Mouse (Mus musculus): ENCODE data around the gene Mdga2.

Gene Mdga2

GRCm38 (mm10) chr12:67056621-67057020 lies 165.7 kb downstream of the Mdga2 start:
- no peak for DNase-seq (ENCODE audit: low spot score in 2 of 2)

DNA sequence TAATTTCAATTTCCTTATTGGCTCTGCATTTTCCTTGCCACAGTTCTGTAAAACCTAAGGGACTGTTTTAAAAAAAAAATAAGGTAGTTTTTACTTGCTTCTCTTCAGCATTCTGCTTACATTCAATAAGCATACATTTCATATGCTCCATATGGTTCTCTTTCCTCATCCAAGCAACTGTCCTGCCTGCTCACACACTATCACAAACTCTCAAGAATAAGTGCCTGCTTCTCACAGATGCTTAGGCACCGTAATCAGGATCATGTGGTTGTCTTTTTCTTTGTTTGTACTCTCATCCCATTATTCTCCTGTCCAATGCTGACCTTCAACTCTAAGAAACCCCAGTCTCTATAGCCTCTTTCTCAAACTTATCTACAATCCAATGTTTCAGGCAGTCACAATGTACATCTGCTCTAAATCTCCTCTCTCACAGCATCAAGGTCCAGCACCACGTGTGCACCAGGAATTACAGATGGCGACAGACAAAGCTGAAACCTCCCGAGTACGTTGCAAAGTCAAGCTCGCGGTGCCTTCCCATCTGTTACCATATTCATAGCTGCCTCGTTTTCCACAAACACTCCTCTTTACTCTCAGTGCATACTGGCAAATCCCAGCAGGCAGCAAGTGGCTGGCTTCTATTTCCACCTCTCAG lies 177.1 kb downstream of the Mdga2 start:
- DNase-seq (ENCODE audit: low spot score in 2 of 2): no peak

GRCm38 (mm10) chr12:67041865-67042264 lies 180.5 kb downstream of the Mdga2 start:
- DNase-seq (ENCODE audit: low spot score in 2 of 2): no peak

DNA sequence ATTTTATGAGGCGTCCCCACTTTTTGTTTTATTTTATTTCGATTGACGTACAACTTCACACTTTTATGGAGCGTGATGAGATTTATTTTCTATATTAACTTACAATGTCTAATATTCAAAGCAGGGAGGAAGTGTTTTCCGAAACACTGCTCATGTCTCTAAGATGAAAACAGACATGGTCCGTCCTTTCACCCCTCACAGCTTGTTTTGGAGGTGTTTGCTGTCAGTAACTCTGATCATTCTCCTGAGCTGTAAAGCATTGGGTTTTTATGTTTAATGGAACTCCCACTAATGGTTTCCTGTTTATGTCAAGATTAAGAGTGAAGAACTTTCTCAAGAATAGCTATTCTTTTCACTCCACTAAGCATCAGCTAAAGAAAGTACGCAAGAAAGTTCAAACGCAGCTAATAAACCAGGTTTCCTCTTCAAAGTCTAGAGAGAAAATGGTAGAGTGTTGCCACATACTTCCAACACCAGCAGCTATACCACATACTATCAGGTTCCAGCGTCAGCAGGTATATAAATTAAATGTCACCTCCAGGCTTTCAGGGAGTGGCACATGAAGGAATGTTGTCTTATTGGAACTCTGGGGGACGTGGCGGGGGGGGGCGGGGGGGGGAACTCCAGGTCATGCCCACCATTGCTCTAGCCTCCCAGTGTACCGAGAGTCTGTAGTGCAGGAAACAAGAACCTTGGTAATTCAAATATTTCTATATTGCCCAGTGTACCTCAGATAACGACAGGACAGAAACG lies 186.7 kb downstream of the Mdga2 start:
- DNase-seq (ENCODE audit: low spot score in 2 of 2): no peak

- no peak for DNase-seq (ENCODE audit: low spot score in 2 of 2)
Observed at GRCm38 (mm10) chr12:67017192-67017591, 205.2 kb downstream of the Mdga2 start.

DNA sequence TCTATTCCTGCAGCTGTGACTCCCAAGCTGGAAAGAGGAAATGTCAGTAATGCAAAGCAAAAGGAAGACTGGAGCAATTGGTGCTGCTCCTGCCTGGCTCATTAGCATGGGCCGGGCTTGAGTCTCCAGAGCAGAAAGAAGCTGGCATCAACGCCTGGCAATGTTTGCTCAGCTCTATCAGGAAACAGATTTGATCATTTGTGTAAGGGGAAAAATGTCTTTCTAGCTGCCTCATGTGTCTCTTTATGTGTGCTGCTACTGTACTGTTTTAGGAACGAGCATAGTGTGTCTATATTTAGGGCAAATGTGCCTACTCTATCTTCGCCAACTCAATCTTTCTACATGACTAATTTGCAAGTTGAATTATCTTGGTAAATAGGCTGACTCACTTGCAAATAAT lies 211.0 kb downstream of the Mdga2 start:
- DNase-seq (ENCODE audit: low spot score in 2 of 2): no peak

- no peak for DNase-seq (ENCODE audit: low spot score in 2 of 2)
Observed at GRCm38 (mm10) chr12:67010318-67010717, 212.0 kb downstream of the Mdga2 start.

DNA sequence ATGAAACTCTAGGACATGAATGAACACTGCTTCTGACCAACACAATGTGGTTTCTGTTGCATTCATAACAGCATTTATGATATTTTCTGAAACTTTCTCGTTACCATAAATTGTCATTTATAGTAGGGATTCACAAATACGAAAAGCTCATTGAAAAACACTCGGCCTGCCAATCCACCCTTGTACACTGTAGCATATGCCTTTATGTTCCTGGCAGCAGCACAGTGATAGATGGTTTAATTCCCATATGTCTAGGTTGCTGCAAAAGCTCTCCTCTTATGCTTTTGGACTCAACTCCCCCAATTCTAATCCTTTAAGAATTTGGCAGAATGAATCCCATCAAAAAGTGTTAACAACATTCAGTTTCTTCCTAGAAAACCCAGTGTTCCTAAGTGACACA lies 213.2 kb downstream of the Mdga2 start:
- no peak for DNase-seq (ENCODE audit: low spot score in 2 of 2)

- DNase-seq (ENCODE audit: low spot score in 2 of 2): no peak
Observed at GRCm38 (mm10) chr12:66954129-66954528, 268.2 kb downstream of the Mdga2 start.

DNA sequence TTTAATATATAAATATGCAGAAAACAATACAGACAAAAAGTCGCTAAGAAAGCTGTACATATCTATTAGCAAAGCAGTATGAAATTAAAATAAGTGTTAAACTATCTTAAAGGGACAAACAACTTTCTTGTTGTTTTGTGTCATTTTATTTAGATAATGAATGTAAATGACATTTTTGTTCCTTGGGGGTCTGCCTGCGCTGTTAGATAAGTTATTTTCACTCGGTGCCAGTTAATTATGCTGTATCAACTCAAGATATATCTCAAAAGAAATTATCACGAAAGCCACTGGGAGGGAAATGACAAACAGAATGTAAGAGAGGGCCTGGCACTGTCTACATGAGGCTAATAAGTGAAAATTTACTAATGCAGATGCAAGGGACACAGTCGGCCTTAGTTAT lies 306.6 kb downstream of the Mdga2 start:
- DNase-seq (ENCODE audit: low spot score in 2 of 2): no peak

DNA sequence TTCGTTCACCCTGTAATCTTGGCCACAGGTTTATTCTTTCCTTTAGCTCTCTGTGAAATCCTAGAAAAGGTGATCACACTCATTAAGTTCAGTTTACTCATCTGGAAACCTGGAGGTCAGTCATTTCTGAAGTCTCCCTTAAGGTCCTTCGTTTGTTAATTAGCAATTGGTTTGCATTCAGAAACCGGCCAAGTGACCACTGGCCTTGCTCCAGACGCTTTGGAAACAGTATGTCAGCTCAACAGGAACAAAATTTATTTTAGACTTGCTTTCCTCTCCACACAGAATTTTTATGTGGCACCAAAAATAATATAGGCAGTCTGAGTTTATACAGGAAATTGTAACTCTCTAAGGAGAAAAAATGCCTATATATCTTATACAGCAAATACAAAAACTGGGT lies 323.0 kb downstream of the Mdga2 start:
- DNase-seq (ENCODE audit: low spot score in 2 of 2): no peak

DNA sequence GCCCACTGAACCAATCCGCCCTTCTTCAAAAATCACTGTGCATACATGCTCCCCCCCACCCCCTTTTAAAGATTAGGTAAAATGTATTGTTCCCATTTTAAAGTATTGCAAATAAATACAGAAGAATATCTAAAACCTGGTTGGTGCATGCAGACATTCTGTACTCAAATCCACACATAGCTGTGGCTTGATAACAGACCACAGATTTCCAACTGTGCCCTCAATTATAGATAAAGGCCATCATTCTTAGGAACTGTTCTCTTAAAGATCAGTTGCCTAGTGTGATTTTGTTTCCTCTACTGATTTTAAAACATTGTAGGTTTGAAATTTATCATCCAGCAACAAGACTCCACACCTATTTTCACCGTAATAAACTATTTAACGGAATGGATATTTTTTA lies 325.6 kb downstream of the Mdga2 start:
- no peak for DNase-seq (ENCODE audit: low spot score in 2 of 2)

GRCm38 (mm10) chr12:66890296-66890695 lies 332.1 kb downstream of the Mdga2 start:
- DNase-seq (ENCODE audit: low spot score in 2 of 2): no peak

DNA sequence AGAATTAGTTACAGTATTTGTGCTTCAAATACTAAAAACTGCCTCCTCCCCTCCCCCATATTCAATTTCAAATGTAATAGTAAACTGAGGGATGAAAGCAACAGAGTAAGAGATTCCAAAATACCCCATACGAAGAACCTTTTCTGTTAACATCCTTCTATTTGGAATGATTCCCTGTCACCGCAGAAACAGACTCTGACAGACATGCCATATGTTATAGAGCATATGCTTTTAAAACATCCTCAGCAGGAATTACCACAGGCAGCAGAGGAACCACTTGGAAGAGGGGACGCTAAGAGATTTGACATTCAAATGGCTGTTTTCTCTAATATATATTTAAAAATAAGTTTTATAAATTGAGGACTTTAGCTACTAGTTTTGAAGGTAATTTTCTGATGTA lies 333.1 kb downstream of the Mdga2 start:
- no peak for DNase-seq (ENCODE audit: low spot score in 2 of 2)

DNA sequence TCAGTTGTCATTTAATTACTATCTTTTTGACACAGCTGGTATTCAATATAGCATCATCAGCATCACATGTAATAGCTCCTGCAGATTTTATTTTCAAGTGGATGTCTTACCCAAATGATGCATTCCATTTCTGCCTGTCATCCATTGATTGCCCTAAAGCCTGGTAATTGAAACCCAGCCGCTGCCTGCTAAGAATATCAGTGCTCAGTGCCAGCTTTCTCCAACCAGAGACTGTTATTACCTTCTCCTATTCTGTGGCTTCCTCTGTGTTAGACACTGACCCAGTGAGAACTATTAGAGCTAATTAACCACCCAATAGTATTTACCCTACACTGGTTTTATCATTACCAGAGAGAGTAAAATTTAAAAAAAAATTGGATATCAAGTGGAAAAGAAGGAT lies 333.7 kb downstream of the Mdga2 start:
- DNase-seq (ENCODE audit: low spot score in 2 of 2): no peak

DNA sequence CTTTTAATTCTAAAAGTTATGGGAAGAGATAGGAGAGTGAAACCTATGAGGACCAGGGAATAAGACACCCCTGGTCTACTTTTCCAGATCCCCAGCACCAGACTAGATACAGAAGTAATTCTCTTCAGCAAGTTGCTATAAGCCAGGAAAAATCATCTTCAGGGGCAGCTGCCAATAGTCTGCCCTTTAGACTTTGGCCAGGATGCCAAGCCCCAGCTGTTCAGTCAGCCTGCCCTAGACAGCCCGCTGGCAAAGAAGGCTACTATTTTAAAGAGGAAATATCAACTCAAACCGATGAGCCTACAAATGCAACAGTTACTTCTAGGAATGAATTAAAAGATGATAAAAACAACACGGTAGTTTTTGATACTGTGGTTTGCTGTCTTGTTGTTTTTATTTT lies 356.1 kb downstream of the Mdga2 start:
- no peak for DNase-seq (ENCODE audit: low spot score in 2 of 2)

DNA sequence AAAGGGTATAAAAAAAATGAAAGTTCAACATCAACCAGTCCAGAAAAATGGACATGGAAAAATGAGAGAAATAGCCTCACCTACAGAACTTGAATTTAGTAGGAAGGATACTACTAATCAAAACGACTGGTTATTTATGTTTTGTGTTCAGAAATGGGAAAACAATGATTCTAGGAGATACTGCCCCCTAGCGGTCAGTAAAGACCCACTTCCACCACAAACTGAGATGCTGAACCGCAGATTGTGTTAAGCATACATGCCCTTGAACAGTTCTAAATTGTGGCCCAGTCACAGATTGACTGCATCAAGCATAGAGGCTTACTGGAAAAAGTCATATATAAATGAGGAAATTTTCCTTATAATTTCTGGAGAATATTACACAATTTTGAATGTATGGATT lies 369.2 kb downstream of the Mdga2 start:
- no peak for DNase-seq (ENCODE audit: low spot score in 2 of 2)

DNA sequence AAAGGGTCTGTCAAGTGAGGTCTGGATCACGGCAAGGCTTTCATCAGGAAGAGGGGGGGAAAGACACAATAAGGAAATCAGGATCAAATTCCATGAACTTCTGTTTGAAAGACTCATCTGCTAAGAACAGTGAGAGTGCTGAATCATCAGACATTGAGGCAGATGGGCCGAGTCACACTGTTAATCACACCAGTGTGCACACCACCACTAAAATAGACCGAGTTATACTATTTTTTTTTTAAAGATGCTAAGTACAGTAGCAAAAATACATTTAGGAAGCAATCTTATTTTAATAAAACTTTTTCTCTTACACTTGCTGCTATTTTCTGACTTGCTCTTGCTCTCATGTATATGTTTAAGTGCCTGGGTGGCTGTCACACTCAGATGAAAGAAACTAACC lies 382.0 kb downstream of the Mdga2 start:
- no peak for DNase-seq (ENCODE audit: low spot score in 2 of 2)

DNA sequence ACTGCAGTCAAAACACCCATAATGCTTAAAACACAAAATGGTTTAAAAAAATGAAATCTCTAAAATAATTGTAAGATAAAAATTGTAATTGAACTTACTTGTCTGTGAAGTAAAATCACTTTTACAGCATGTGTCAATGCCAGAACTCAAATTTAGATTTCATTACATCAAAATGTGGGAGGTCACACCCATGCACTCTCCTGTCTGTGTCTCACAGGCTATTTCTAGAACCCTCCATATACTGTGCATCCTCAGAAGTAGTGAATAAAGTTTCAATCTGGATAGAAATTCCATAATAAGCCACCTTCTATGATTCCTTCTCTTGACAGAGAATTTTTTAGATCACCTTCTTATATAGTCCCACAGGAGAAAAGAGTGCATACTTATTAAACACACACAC lies 466.7 kb downstream of the Mdga2 start:
- DNase-seq (ENCODE audit: low spot score in 2 of 2): no peak

DNA sequence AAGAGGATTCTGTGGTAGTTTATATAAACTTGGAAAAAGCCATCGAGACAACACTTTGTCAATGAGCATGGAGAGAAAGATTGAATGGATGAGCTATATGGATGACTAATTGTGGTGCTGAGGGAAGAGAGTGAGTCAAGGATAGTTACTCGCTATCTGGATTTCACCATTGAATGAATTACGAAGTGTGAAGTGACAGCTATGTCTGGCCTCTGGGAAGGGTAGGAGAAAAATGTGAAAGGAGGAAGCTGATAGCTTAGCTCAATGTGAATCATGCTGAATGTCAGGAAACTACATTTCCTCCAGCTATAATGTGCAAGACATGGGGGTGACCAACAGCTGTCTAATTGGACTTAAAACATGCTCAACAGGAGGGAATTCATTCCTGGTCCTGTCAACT lies 487.8 kb downstream of the Mdga2 start:
- no peak for DNase-seq (ENCODE audit: low spot score in 2 of 2)

DNA sequence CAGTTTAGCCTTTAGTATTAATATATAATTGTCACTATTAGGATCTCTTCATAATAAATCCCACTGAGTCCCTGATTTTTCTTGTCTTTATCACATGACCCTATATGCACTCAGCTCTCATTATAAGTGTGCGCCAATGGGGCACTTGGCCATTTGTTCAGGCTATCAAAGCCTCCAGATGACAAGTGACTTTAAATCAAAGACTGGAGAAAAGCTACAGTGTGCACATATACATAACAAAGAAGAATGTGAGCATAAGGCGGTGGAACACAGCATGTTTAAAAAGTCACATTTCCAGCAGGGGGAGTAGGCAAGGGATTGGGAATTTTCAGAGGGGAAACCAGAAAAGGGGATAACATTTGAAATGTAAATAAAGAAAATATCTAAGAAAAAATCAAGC lies 497.9 kb downstream of the Mdga2 start:
- no peak for DNase-seq (ENCODE audit: low spot score in 2 of 2)

GRCm38 (mm10) chr12:66708334-66708733 lies 514.0 kb downstream of the Mdga2 start:
- DNase-seq (ENCODE audit: low spot score in 2 of 2): no peak

DNA sequence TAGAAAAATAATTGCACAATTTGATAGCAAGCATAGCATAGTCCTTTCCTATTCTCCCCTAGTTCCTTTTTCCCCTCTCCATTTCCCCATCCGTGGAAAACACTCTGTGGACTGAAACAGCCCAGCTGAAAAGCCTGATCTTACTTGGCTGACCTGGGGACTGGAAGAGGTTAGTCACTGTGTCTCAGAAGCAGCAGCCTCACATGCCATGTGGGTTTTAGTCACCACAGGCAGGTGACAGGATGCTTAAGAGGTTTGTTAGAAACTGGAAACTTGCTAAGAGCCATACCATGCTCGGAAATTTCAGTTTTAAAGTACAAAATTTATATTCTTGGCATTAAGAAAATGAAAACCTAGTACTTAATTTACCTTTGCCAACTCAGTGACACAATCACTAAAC lies 514.9 kb downstream of the Mdga2 start:
- no peak for DNase-seq (ENCODE audit: low spot score in 2 of 2)

GRCm38 (mm10) chr12:66705015-66705414 lies 517.3 kb downstream of the Mdga2 start:
- DNase-seq (ENCODE audit: low spot score in 2 of 2): no peak

Data from spleen, postnatal 4 days (tissue).